Mouse (Mus musculus): Measurements from ENCODE around the gene Stpg1.

Stpg1 gene

DNA sequence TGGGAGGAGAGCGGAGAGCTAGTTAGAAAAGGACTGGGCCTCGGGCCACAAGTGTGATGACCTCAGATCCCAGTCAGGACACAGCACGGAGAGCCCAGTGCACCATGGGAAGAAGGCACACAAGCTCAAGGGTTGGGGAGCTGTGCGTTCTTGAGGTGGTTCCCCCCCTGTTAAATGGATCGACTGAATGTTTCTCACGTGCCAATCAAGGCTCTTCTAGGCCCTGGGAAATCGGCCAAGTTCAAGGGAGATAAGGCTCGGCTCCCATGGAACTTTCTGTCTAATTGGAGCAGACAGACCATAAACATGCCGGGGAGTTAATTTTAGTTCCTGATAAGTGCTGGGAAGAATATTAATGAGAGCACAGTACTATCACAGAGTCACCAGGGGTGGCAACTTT lies 70.8 kb downstream of the Stpg1 start:
- peak; percentile 65 for DNase-seq

DNA sequence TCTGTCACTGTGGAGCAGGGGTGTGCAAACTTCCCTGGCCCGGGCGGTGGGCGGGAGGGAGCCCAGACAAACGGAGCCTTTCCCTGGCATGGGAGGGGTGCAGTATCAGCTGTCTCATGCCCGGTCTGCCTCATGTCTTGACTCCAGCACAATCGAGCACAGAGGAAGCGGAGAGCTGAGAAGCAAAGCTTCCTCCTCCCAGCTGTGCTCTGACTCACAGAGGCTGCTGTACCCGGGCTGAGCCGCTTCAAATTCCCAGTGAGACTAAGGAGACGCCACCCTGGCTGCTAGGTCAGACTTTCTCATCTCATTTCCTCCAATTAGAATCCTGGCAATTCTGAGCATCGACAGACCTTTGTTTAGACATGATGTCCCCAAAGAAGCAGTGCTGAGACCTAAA lies 72.5 kb downstream of the Stpg1 start:
- no peak for DNase-seq

DNA sequence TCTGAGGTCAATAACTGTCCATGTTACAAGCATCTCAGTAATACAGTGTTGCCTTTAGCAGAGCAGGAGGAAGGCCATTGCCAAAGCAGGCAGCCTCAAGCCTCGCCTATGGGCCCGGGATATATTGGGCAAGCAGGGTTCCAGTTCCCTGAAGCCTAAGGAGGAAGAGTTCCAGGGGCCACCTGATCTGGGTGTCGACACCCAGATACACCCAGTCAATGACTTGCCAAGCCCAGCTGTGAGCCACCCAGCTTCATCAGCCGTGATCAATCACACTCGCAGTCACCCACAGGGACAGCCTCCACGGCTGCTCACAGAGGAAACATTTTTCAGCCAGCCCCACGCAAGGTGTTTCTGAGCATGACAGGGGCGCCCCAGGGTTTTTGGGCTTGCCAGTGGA lies 72.9 kb downstream of the Stpg1 start:
- DNase-seq = no peak

- no peak for DNase-seq
These were observed 74.6 kb downstream of the Stpg1 start for GRCm38 (mm10) chr4:135569201-135569600.

- peak; percentile 56 for DNase-seq
These were observed 75.8 kb downstream of the Stpg1 start for GRCm38 (mm10) chr4:135570152-135571036.

DNA sequence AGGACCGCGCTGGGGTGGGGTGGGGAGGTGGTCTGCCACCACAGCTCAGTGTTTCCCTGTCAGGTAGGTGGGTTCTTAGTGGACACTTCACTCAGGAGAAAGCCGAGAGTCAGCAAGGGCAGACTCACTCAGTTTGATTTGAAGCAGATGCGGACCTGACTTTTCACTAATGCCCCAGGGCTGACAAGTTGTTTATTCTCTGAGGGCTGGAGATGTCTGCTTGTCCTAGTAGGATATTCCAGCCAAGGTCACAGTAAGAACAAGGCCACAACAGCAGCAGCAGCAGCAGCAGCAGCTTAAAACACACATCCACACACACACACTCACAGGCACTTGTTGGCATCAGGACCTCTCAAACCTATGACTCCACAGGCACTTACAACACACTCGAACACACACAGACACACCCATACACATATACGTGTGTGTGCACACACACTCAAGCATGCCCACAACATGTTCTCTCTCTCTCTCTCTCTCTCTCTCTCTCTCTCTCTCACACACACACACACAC lies 76.5 kb downstream of the Stpg1 start:
- DNase-seq = no peak

- no peak for DNase-seq
These were observed 77.7 kb downstream of the Stpg1 start for GRCm38 (mm10) chr4:135572276-135572675.

DNA sequence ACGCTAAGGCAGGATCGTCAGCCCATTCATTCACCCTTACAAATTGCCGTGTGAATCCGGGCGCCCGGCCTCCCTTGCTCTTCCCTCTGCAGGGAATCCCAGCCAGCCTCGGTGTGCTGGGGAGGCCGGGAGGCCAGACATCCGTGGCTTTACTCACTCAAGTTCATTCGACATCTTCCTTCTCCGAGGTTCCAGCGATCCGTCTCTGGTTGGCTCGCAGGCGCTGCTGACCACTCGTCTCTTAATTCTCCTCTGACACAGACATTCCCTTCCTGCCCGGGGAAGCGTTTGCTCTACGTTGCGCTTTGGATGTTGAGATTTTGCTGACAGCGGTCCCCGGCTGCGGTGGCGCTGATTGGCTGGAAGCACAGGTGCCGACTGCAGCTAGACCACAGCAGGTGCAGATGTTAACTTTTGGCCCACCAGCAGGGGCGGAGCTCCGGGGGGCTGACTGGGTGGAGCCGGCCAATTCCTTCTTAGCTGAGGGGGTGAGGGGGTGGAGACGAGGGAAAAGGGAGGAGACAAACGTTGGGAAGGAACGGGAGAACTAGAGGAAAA lies 78.7 kb downstream of the Stpg1 start, which contains the start of gene Grhl3:
TSS of gene Grhl3 (minus strand) at position 380 of the 558 bp plus-strand sequence.
- DNase-seq = peak; percentile 65

GRCm38 (mm10) chr4:135575365-135576140 lies 81.0 kb downstream of the Stpg1 start:
- no peak for DNase-seq

- DNase-seq = no peak
These were observed 83.9 kb downstream of the Stpg1 start for GRCm38 (mm10) chr4:135578490-135578889.

DNA sequence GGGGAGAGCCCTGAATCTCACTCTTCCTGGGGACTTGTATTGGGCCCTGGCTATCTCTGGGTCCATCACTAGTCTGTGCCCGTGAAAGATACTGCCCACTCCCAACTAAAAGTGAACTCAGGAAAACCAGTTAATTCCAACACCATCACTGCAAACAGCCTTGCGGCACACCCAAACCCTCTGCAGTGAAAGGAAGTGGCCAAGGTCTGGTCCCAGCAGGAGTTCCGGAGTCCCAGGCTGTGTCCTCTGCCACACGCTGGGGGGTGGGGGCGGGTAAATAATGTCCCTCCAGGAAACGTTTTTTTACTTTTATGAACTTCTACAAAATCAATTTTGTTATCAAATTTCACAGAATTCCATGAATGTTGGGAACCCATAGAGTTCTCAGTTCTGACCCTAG lies 85.1 kb downstream of the Stpg1 start:
- no peak for DNase-seq

DNA sequence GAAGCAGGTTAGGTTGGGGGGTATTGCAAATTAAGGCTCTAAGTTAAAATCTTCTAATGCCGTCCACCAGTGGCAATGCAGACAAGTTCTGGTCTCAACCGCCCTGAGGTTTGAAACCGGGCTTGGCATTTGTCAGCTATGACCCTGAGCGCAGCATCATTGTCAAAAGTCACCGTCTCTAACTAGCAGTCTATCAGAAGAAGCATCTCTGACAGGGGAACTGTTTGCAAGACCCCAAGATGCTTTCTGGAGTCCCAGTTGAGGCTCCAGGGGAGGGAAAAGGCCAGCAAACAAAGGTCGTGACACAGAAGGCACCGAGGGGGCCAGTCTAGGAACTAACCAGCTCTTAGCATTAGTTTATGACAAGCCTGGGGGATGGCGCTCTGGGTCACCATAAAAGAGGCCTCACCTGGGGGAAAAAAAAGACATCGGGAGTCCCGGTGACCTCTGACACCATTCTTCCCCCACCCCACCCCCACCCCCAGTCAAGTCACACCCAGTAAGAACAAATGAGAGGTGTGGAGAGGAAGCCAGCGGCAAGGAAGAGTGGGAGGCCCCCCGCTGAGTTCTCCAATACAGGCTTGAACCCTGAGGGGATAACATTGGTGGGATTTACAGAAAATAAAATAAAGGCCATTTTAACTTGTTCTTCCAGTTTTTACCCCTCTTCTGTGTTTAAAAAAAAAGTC lies 86.8 kb downstream of the Stpg1 start:
- no peak for DNase-seq

DNA sequence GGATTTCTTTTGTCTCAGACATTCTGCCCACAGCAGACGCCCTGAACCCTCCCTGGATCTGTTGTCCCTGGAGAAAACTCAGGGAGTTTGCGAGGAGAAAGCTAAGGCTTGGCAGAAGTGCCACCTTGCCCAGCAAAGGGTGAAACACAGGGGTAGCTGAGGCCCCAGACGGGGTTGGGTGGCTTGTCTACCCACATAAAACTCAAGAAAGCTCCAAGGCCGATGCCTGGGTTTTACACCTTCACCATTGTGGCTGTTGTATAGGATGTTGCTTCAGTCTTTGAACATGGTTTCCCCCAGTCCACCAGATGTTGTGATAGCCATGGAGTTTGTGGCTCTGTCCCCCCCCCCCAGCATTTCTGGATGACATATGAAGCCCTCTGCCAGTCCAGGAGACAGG lies 90.2 kb downstream of the Stpg1 start:
- no peak for DNase-seq

Measured in kidney, postnatal 14 days (tissue).